Mouse (Mus musculus) macrophage (primary cell): Measurements from ENCODE around the gene Dvl1. TPM values are rescaled to one million over a fixed set of nuclear protein-coding genes. Genes with fewer than 3 reads are reported as not detected.

Experiments
- H3K27ac ChIP-seq: fragments of 350-480 bp; formaldehyde crosslinking; 2 replicates; pipeline ENCODE4 v1.9.0; 2021
- H3K36me3 ChIP-seq: fragments of 350-480 bp; formaldehyde crosslinking; 2 replicates; pipeline ENCODE4 v1.9.0; 2021; ENCODE audit errors: inconsistent target
- H3K4me3 ChIP-seq: fragments of 350-480 bp; formaldehyde crosslinking; 2 replicates; pipeline ENCODE4 v1.9.0; 2021; ENCODE audit errors: inconsistent target
- H3K79me2 ChIP-seq: fragments of 350-480 bp; formaldehyde crosslinking; 2 replicates; pipeline ENCODE4 v1.9.0; 2021; ENCODE audit errors: inconsistent target
- WGBS: methylation state at CpG from one replicate; pipeline ENCODE4 v1.1.7; 2026; ENCODE audit warnings: inconsistent platforms; ENCODE audit not compliant: missing documents; 5-methylcytosine and 5-hydroxymethylcytosine counted together
- polyA plus RNA-seq: library from polyadenylated mRNA; stranded (reverse); fragments of 250-400 nt; gene quantifications from 3 replicates; pipeline ENCODE4 v1.2.4, GENCODE M21; 2018; ENCODE audit warnings: inconsistent platforms

Dvl1 gene
- polyA plus RNA-seq, 1 experiment from 2014 or later = 6.2 TPM

DNA sequence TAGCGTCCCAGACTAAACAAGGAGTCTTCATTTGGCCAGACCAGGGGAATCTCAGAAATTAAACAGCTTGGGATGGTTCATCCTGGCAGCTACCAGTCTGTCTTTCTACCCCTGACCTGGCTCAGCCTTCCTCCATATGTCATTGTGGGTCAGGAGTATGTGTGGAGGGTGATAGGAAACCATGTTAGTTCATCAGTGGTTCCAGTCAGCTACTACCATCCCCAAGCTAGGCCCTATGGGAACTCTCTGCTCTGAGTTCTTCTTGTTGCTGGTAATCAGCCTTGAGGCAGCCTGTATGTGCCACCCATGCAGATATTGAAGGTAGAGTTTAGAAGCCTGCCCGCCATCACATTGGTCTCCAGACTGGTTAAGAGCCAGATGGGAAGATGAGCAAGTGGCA is 51.1 kb downstream of the Dvl1 start:
- WGBS = 94% methylated on average over 2 of the region's 2 CpGs
- Histone ChIP-seq H3K36me3 (peaks cover 41% of the 10 kb centered on the region), H3K79me2 (peaks cover 35% of the 10 kb centered on the region), H3K27ac (no peak overlapping the region), H3K4me3 (no peak overlapping the region)

DNA sequence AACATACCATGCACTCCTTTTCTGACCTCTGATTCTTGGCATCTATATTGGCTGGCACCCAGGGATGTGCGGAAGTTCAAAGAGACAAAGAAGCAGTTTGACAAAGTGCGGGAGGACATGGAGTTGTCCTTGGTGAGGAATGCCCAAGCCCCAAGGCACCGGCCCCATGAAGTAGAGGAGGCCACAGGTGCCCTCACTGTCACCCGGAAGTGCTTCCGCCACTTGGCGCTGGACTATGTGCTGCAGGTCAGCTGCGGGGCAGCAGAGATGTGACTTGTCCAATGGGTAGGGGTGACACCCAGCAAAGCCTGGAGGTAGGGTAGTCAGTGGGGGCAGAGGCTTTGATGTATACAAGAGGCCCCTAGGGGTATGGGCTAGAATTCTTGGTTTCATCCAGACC is 52.2 kb downstream of the Dvl1 start:
- no peak overlapping the region for H3K4me3 ChIP-seq
- H3K27ac ChIP-seq = no peak overlapping the region
- 100% methylated on average over 5 of the region's 7 CpGs for WGBS
- peaks cover 48% of the 10 kb centered on the region for H3K36me3 ChIP-seq
- peaks cover 25% of the 10 kb centered on the region for H3K79me2 ChIP-seq

DNA sequence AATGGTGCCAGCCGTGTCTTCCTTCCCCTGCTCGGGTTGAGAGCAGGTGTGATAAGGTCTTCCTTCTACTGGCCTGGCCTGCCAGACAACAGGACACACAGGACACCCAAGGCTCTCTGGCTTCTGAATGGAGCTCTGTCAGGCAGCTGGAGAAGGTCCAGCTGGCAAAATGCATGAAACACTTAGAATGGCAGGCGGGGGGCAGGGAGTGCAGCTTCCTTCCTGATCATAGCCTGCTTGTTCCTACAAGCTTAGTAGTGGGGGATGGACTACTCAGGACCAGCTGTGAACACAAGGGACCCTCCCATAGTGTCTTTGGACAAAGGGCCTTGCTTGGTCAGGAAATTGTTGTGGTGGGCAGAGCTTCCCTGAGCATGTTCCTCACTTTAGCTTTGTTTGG is 54.0 kb downstream of the Dvl1 start:
- no peak overlapping the region for H3K4me3 ChIP-seq
- no peak overlapping the region for H3K27ac ChIP-seq
- H3K79me2 ChIP-seq = peaks cover 7% of the 10 kb centered on the region
- 27% methylated on average over 3 of the region's 3 CpGs for WGBS
- H3K36me3 ChIP-seq = peaks cover 48% of the 10 kb centered on the region

DNA sequence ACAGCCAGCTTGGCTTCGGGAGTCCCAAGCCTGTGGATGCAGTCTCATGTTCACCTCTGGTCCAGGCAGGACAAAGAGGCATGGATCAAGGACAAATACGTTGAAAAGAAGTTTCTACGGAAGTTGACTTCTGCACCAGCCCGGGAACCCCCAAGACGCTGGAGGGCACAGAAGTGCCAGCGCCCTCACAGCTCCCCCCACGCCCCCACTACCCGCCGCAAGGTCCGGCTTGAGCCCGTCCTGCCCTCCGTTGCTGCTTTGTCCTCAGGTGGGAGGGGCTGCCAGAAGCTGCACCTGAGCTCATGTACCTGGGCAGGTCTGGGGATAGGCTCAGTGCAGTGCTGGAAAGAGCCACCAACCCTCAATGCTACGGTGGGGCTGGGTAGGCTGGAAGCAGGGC is 56.0 kb downstream of the Dvl1 start:
- 96% methylated on average over 13 of the region's 13 CpGs for WGBS
- Histone ChIP-seq H3K79me2 (no peaks in the 10 kb centered on the region), H3K36me3 (peaks cover 48% of the 10 kb centered on the region), H3K27ac (no peak overlapping the region), H3K4me3 (no peak overlapping the region)

DNA sequence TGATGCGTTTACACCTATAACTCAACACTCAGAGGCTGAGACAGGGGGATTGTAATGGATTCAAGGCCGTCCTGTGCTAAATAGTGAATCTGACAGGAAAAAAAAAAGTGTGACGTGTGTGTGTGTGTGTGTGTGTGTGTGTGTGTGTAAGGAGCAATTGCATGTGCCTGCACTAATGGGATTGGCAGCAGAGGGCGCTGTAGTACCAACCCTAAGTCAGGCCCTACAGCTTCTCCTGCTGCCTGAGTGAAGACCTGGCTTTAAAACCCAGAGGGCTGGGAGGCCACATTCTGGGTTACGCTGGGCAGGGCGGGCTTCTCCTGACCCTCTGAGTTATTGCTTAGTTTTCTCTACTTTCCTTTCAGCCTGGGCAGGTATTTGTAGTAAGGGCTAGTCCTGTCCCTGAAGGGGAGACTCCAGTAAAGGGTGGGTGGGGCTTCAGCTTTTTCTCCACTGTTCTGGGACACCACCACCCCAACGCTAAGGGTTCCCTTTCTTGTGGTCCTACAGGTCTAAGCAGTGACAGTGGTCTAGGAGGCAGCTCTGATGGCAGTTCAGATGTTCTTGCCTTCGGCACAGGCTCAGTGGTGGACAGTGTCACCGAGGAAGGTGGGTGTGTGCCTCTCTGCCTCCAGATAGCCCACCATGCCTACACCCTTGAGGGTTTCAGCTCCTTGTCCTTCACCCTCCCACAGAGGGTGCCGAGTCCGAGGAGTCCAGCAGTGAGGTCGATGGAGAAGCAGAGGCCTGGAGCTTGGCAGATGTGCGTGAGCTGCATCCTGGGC is 57.3 kb downstream of the Dvl1 start:
- peaks cover 40% of the 10 kb centered on the region for H3K36me3 ChIP-seq
- H3K4me3 ChIP-seq = no peak overlapping the region
- H3K79me2 ChIP-seq = no peaks in the 10 kb centered on the region
- 95% methylated on average over 12 of the region's 13 CpGs for WGBS
- no peak overlapping the region for H3K27ac ChIP-seq

DNA sequence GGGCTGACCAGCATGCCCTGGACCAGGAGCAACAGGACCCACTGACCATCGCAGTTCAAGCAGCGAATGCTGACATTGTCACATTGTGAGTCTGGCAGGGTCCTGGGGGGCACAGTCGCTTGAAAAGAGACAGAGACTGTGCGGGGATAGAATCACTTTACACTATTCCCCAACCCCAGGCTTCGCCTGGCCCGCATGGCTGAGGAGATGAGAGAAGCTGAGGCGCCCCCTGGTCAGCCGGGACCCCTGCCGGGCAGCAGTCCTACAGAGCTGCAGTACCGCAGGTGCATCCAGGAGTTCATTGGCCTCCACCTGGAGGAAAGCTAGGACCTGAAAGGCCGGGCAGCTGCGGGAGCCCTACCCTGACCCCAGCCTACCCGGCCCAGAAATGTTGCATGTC is 58.4 kb downstream of the Dvl1 start:
- no peaks in the 10 kb centered on the region for H3K79me2 ChIP-seq
- peaks cover 31% of the 10 kb centered on the region for H3K36me3 ChIP-seq
- 95% methylated on average over 13 of the region's 13 CpGs for WGBS
- no peak overlapping the region for H3K27ac ChIP-seq
- no peak overlapping the region for H3K4me3 ChIP-seq

DNA sequence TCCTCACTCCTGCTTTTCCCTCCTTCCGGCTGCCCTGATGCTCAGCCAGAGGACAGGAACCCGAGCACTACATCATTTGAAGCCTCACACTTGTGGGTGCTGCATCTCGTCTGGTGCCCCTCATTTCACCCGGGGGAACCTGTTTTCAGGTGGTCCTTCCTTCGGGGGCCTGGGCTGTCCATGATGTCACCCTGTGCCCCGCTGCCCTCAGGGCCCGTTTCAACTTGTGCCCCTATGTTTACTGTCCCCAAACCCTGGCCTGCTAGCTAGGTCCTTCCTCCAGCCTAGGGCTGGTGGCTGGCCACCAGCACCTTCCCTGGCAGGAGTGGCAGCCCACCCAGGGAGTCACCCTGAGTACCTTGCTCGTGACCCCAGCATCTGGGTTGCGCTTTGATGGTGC is 58.9 kb downstream of the Dvl1 start:
- 83% methylated on average over 8 of the region's 9 CpGs for WGBS
- H3K79me2 ChIP-seq = no peaks in the 10 kb centered on the region
- H3K36me3 ChIP-seq = peaks cover 27% of the 10 kb centered on the region
- H3K27ac ChIP-seq = no peak overlapping the region
- H3K4me3 ChIP-seq = no peak overlapping the region

DNA sequence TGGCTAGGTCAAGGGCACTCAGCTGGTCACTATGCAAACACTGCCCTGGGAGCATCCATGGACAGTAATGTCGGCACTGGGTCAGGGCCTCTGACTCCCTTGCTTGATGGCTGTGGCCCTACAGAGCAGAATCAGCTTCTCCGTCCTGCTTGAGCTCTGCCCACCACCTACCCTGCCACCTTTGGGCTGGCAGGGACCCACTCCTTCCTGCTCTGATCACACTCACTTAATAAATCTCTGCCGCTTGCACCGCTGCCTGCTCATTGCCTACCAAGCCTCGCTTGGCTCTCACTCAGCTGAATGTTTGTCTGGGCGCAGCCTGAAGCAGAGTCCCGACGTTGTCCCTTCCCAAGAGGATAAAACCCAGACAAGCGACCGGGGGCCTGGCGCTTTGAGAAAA is 59.8 kb downstream of the Dvl1 start:
- no peak overlapping the region for H3K4me3 ChIP-seq
- H3K27ac ChIP-seq = no peak overlapping the region
- H3K79me2 ChIP-seq = no peaks in the 10 kb centered on the region
- peaks cover 18% of the 10 kb centered on the region for H3K36me3 ChIP-seq
- WGBS = 94% methylated on average over 11 of the region's 11 CpGs

DNA sequence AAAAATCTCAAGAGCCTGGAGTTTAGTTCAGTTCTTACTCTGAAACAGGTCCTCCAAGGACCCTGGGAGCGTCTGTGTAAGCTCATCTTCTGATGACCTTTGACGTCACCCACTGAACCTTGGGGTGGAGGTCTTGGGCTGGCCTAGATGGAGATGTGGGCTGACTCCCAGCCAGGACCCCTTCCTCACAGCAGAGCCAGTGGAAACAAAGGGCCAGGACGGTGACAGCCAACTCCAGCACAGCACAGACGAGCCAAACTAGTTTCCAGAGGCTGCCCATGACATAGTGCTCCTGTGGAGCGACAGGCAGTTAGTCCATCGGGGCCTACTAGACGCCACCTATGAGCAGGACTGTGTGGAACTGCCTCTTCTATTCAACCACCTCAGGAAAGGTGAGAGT is 61.1 kb downstream of the Dvl1 start:
- no peak overlapping the region for H3K27ac ChIP-seq
- no peaks in the 10 kb centered on the region for H3K79me2 ChIP-seq
- 77% methylated on average over 7 of the region's 7 CpGs for WGBS
- H3K4me3 ChIP-seq = no peak overlapping the region
- H3K36me3 ChIP-seq = peaks cover 7% of the 10 kb centered on the region; the same call in 1 of the 2 replicates

DNA sequence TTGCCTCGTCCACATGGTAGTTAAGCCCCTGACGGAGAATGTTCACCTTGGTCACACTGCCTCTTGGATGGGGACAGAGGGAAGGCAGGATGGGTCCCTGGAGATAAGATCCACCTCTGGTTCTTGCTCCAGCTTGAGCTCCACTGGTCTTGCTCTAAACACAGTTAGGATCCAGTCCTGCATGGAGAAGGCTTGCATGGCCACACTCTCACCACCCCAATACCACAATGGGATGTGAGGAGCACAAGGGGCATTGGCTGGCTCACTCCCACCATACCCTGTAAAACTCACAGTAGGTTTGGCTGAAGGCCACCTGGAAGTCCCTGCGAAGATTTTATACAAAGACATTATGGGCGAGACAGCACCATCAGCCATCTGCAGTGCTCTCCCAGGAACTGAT is 61.5 kb downstream of the Dvl1 start:
- H3K4me3 ChIP-seq = no peak overlapping the region
- peaks cover 2% of the 10 kb centered on the region; the same call in 1 of the 2 replicates for H3K36me3 ChIP-seq
- H3K79me2 ChIP-seq = no peaks in the 10 kb centered on the region
- 83% methylated on average over 3 of the region's 4 CpGs for WGBS
- H3K27ac ChIP-seq = no peak overlapping the region

Other genes with a start within 250 kb of the Dvl1 start
- 4.6 to 4.9 TPM (median 4.8 TPM) in 3 replicates for gene Slc35e2, start 246.0 kb upstream of the Dvl1 start, polyA plus RNA-seq
- gene Cdk11b, start 222.5 kb upstream of the Dvl1 start, polyA plus RNA-seq = 67.8 to 153 TPM (median 75.9 TPM) in 3 replicates
- not detected in 3 replicates for gene Gm10563, start 202.0 kb upstream of the Dvl1 start, polyA plus RNA-seq
- not detected in 3 replicates for gene Mmp23, start 194.0 kb upstream of the Dvl1 start, polyA plus RNA-seq
- gene Mib2, start 178.2 kb upstream of the Dvl1 start, polyA plus RNA-seq = 9.5 to 29.7 TPM (median 12.3 TPM) in 3 replicates
- 1.1 to 1.9 TPM (median 1.4 TPM) in 3 replicates for gene Fndc10, start 153.1 kb upstream of the Dvl1 start, polyA plus RNA-seq
- gene Ssu72, start 142.6 kb upstream of the Dvl1 start, polyA plus RNA-seq = 125 to 264 TPM (median 166 TPM) in 3 replicates
- gene Tmem240, start 112.6 kb upstream of the Dvl1 start, polyA plus RNA-seq = 0.10 to 1.0 TPM (median 0.32 TPM) in 3 replicates
- gene Atad3a, start 86.3 kb upstream of the Dvl1 start, polyA plus RNA-seq = 11.3 to 32.7 TPM (median 12.1 TPM) in 3 replicates
- 0.09 to 0.10 TPM in 2 of 3 replicates, not detected in the other for gene Vwa1, start 72.7 kb upstream of the Dvl1 start, polyA plus RNA-seq
- gene Tmem88b, start 61.5 kb upstream of the Dvl1 start, polyA plus RNA-seq = not detected in 3 replicates
- not detected in 3 replicates for gene Ankrd65, start 57.0 kb upstream of the Dvl1 start, polyA plus RNA-seq
- gene Mrpl20, start 44.5 kb upstream of the Dvl1 start, polyA plus RNA-seq = 60.1 to 101 TPM (median 65.9 TPM) in 3 replicates
- gene Ccnl2, start 34.9 kb upstream of the Dvl1 start, polyA plus RNA-seq = 21.9 to 54.1 TPM (median 31.3 TPM) in 3 replicates
- gene Aurkaip1, start 16.1 kb upstream of the Dvl1 start, polyA plus RNA-seq = 66.8 to 92.5 TPM (median 68.1 TPM) in 3 replicates
- 0.19 to 1.1 TPM (median 0.32 TPM) in 3 replicates for gene Mxra8, start 7.7 kb upstream of the Dvl1 start, polyA plus RNA-seq
- 0.04 to 0.11 TPM in 2 of 3 replicates, not detected in the other for gene Tas1r3, start 16.0 kb downstream of the Dvl1 start, polyA plus RNA-seq
- gene Cptp, start 22.0 kb downstream of the Dvl1 start, polyA plus RNA-seq = 6.6 to 11.4 TPM (median 8.7 TPM) in 3 replicates
- gene Ints11, start 22.1 kb downstream of the Dvl1 start, polyA plus RNA-seq = 11.2 to 22.1 TPM (median 18.6 TPM) in 3 replicates
- gene Pusl1, start 44.4 kb downstream of the Dvl1 start, polyA plus RNA-seq = 12.4 to 21.3 TPM (median 17.4 TPM) in 3 replicates
- 8.2 to 8.7 TPM (median 8.3 TPM) in 3 replicates for gene Acap3, start 44.4 kb downstream of the Dvl1 start, polyA plus RNA-seq
- 55.7 to 67.6 TPM (median 65.4 TPM) in 3 replicates for gene Ube2j2, start 96.4 kb downstream of the Dvl1 start, polyA plus RNA-seq
- 5.3 to 17.5 TPM (median 14.9 TPM) in 3 replicates for gene C1qtnf12, start 114.9 kb downstream of the Dvl1 start, polyA plus RNA-seq
- gene B3galt6, start 145.2 kb downstream of the Dvl1 start, polyA plus RNA-seq = 1.4 to 6.1 TPM (median 2.9 TPM) in 3 replicates
- 261 to 438 TPM (median 289 TPM) in 3 replicates for gene Sdf4, start 145.5 kb downstream of the Dvl1 start, polyA plus RNA-seq
- gene Tnfrsf4, start 166.4 kb downstream of the Dvl1 start, polyA plus RNA-seq = 0.47 to 0.95 TPM (median 0.93 TPM) in 3 replicates
- gene Tnfrsf18, start 178.8 kb downstream of the Dvl1 start, polyA plus RNA-seq = 0.29 to 0.30 TPM in 2 of 3 replicates, not detected in the other
- gene Ttll10, start 212.0 kb downstream of the Dvl1 start, polyA plus RNA-seq = not detected in 3 replicates